Mouse (Mus musculus) liver (tissue): ENCODE results near the gene Leng9.

Source experiments
- DNase-seq: peaks from one replicate; pipeline ENCODE4 v3.0.0-alpha.2; 2020; ENCODE audit warnings: mixed read lengths

The Leng9 gene

GRCm38 (mm10) chr7:4122076-4122768 lies 28.0 kb downstream of the Leng9 start:
- no peak for DNase-seq

DNA sequence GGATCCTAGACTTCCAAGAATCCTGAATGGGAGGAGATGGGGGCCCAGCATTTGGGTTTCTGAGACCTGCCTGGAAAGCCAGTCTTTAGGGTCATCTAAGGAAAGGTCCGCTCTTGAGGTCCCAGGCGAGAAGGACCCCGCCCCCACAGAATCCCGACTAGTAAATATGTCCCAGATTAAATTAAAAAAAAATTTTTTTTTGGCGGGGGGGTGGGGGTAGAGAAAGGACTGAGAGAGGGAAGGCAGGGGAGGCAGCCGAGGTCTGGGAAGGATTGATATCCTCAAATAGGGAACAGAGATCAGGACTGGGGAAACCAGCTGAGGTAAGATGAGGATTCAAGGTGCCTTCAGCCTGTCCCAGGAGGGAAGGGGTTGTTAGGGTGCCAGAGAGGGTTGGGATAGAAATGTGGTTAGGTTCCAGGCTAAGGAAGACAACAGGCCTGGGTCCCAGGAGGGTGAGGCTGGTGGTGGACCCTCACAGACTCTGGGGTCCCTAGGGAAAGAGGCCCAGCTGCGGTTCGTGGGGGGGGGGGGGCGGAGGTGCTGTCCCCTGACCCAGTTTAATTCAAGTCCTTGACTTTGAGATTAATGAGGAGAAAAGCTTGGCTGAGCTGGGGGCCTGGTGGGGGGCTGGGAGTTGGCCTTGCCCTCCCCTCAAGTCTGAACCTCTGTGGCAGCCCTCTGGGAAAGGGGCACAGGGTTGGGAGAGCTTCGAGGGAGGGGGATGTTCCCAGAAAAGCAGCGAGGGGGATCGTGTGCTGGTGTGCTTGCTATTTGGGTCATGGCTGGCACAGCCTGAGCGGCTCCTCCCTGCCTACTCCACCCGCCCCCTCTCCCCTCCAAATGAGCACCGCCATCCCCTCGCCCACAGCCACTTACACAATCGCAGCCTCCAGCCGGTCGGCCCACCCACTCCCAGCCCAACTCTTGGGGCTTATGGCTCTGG lies 29.9 kb downstream of the Leng9 start:
- DNase-seq = no peak

- DNase-seq = no peak
Observed at GRCm38 (mm10) chr7:4119344-4119902, 30.8 kb downstream of the Leng9 start, which contains the start of gene Ttyh1. Gene Ttyh1 (plus strand): TSS chr7:4119408.

DNA sequence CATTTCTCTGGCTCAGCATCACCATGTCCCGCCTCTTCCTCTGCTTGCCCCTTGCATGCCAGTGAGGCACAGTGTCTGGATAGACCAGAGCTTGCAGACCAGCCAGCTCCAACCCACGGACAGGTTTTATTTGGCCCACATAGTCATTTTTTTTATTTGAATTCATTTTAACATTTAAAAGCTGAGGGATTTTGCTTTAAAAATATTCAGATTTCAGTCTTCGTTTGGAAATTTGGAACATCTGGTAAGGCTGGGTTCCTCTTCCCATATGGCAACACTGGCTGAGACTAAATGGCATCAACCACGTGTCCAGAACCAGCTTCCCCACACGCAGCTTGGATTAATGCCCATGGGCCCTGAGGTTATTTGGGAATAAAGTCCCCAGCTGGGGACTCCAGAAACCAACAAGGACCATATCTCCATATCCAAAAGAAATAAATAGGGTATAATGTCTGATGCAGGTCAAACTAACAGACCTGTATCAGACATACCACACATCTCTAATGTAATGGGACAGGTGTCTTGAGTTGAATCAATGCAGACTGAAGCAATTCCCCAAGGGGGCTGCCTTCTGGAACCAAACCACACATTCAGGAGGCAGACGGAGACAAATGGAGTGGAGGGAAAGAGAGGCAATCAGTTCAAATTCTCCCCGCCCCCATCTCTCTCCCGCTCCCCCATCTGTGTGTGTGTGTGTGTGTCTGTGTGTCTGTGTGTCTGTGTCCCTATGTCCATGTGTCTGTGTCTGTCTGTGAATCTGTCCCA lies 32.9 kb downstream of the Leng9 start:
- no peak for DNase-seq

DNA sequence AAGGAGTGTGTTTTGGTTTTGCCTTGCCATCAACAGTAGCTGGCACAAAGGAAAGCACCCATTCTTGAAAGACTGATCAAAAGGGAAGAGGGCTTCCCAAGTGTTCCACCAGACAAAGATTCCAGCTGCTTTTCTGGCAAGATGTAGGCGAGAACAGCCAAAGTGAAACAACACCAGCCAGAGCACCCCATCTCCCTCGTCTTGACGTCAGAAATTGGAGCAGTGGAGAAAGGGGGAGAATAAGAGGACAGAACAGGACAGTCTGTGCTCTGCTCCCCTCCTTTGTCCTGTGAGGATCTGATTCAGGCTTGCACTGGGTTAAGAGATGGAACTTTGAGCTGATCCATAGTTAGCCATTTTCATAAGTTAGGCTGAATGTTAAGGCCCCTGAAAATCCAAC lies 38.4 kb downstream of the Leng9 start:
- DNase-seq = no peak

DNA sequence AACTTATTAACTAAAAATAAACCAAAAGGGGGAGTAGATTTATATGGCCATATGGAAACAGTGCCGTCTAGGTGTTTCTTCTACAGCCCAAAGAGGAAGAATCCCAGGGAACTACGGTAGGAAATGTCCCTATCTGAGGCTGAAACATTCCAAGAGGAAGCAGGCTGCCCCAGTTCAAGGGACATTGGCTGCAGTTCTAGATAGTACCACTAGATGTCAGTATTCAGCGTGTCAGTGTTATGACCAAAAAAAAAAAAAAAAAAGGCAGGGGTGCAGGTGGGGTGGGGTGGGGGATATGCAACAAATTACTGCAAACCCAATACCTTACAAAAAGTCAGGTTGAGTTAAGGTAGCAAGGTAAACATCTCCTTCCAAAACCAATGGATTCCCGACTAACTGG lies 46.8 kb downstream of the Leng9 start:
- DNase-seq = no peak

DNA sequence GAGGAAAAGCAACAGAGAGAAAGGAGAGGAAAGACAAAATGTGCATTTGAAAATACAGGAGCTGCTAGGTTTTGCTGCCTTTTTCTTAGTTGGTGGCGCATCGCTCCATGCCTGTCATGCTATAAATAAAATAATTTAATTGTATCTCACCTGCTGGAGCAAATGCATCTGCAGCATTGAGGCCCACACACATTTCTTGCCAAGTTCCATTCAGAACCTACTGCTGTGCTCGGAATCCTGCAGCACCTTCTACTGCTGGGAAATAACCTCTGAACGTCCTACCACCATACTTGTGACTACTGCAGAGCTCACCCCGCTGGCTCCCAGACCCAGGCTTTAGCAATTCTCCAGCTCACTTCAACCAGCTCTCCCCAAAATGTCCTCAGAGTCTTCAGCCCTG lies 49.0 kb downstream of the Leng9 start:
- no peak for DNase-seq

DNA sequence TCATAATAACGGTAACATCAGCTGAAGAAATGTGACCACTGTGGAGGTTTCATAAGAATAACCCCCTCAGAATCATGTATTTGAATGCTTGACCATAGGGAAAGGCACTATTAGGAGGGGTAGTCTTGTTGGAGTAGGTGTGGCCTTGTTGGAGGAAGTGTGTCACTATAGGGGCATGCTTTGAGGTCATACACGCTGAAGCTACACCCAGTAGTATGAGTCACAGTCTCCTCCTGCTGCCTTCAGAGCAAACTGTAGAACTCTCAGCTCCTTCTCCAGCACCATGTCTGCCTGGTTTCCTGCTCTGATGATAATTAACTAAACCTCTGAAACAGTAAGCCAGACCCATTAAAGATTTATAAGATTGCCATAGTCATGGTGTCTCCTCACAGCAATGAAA lies 51.3 kb downstream of the Leng9 start:
- DNase-seq = no peak

DNA sequence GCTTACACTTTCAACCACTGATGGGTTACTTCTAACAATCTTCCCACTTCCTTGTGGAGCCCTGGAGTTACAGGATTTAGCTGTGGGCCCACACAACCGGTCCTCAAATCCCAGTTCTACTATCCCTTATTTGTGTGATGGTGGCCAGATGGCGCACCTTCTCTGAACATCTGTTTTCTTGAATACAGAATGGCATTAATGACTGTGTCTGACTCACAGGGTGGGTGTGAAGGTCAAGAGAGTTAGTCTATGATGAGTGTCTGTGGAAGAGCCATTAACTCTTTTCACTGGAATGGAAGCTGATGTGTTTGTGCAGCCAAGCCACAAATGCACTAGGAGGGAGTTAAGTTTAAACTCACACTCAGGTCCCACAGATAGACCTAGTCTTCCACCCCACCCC lies 51.9 kb downstream of the Leng9 start:
- no peak for DNase-seq
